Mouse (Mus musculus) bone marrow macrophage, adult 2 months (primary cell): ENCODE measurements around the gene Wdr81.

Experiments
- CTCF ChIP-seq: IDR thresholded peaks from 2 replicates; pipeline ENCODE4 v1.5.1; 2012; ENCODE audit warnings: low read depth, mild to moderate bottlenecking, low read length, moderate library complexity
- POLR2A ChIP-seq: IDR thresholded peaks from 2 replicates; pipeline ENCODE4 v1.6.1; 2012; ENCODE audit warnings: mild to moderate bottlenecking, low read depth, low read length, borderline replicate concordance

- TF ChIP-seq CTCF (no peak), POLR2A (no peak)
These were observed 16.3 kb downstream of the Wdr81 start for GRCm38 (mm10) chr11:75438194-75438593.
